ENCODE assay signal across 8 mouse cellular contexts in the genomic region with DNA sequence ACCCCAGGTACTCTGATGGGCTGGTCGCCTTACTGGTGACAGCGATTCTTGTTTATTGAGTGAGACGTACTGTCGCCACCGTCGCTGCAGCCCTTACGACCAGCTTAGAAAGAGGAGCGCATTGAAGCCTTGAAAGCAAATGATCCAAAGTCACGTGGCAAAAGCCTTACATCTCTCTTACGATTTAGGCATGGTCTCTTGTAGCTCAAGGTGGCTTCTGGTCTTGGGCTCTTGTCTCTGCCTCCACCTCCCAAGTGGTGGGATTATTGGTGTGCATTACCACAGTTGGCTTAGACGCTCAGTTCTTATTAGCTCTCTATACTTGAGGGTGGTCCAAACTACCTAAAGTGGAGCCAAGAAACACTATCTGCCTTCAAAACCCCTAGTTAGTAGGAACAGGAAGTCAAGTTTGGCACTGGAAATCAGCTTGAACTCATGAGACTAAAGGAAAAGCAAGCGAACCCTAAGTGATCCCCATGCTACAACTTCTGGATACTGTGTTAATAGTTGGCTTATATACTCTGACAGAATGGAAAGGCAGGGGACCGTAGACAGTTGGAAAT. TPM values are rescaled to one million over a fixed set of nuclear protein-coding genes. Genes with fewer than 3 reads are reported as not detected.
DNase-seq lines count a peak whose midpoint lies in the region; ATAC-seq lines count a peak whose summit lies in the region.

No protein-coding gene starts in this region.

- H3K36me3 ChIP-seq in kidney, embryonic 14.5 days (ENCODE audit: control insufficient read depth, insufficient read depth, low read length) = peaks cover 46% of the 10 kb centered on the region
- H3K36me3 ChIP-seq in hindbrain, embryonic 10.5 days = peaks cover 65% of the 10 kb centered on the region
- peaks cover 47% of the 10 kb centered on the region for H3K36me3 ChIP-seq in midbrain, embryonic 12.5 days

- peaks cover 7% of the 10 kb centered on the region; the same call in 1 of the 2 replicates for H3K4me1 ChIP-seq in kidney, embryonic 14.5 days (ENCODE audit: control insufficient read depth, insufficient read depth, low read length)
- H3K4me1 ChIP-seq in hindbrain, embryonic 10.5 days (replicated peaks) = peaks cover 17% of the 10 kb centered on the region
- peaks cover 18% of the 10 kb centered on the region for H3K4me1 ChIP-seq in midbrain, embryonic 12.5 days

- peak overlapping the region; percentile 94 for H3K9ac ChIP-seq in kidney, embryonic 14.5 days (ENCODE audit: low read depth, low read length)
- H3K9ac ChIP-seq in midbrain, embryonic 12.5 days (replicated peaks) = peak overlapping the region; percentile 71

- ATAC-seq in kidney, embryonic 14.5 days (ENCODE audit: low FRiP score, low TSS enrichment) = no peak
- no peak for ATAC-seq in midbrain, embryonic 12.5 days (ENCODE audit: low FRiP score, low read depth)

- no peak for DNase-seq in kidney, postnatal 36 days
- peak; percentile 38 for DNase-seq in MEL-GATA-1-ER (ENCODE audit: extremely low read depth, low read depth)
- DNase-seq in hindbrain, embryonic 10.5 days (ENCODE audit: low spot score) = no peak
- no peak for DNase-seq in yolk sac, embryonic 10.5 days (ENCODE audit: low spot score)
- DNase-seq in ovary, adult 18-20 months (ENCODE audit: low spot score) = no peak
- no peak for DNase-seq in layer of hippocampus, adult 18-20 months (ENCODE audit: low spot score in 2 of 2)

- WGBS in kidney, embryonic 14.5 days = 9% methylated on average over 13 of the region's 13 CpGs
- WGBS in hindbrain, embryonic 10.5 days = 11% methylated on average over 13 of the region's 13 CpGs
- 11% methylated on average over 13 of the region's 13 CpGs for WGBS in midbrain, embryonic 12.5 days

- H3K4me2 ChIP-seq in kidney, embryonic 14.5 days (replicated peaks; ENCODE audit: low read depth, low read length) = peak overlapping the region; percentile 65
- peak overlapping the region; percentile 98 for H3K4me2 ChIP-seq in midbrain, embryonic 12.5 days (replicated peaks)

- H3K9me3 ChIP-seq in kidney, embryonic 14.5 days (ENCODE audit: control insufficient read depth, low read length) = no peaks in the 10 kb centered on the region
- no peaks in the 10 kb centered on the region for H3K9me3 ChIP-seq in hindbrain, embryonic 10.5 days
- no peaks in the 10 kb centered on the region for H3K9me3 ChIP-seq in midbrain, embryonic 12.5 days

- no peaks in the 10 kb centered on the region for H3K27me3 ChIP-seq in kidney, embryonic 14.5 days (ENCODE audit: control insufficient read depth, insufficient read depth, low read length)
- H3K27me3 ChIP-seq in hindbrain, embryonic 10.5 days (ENCODE audit: insufficient read depth, poor library complexity, severe bottlenecking) = no peaks in the 10 kb centered on the region
- H3K27me3 ChIP-seq in midbrain, embryonic 12.5 days = no peaks in the 10 kb centered on the region

- peak overlapping the region; percentile 86 for H3K4me3 ChIP-seq in kidney, embryonic 14.5 days (ENCODE audit: low read length)
- peak overlapping the region; percentile 98 for H3K4me3 ChIP-seq in hindbrain, embryonic 10.5 days
- H3K4me3 ChIP-seq in midbrain, embryonic 12.5 days = peak overlapping the region; percentile 82

- H3K27ac ChIP-seq in kidney, embryonic 14.5 days (ENCODE audit: low read depth, low read length) = no peak overlapping the region
- H3K27ac ChIP-seq in hindbrain, embryonic 10.5 days = peak overlapping the region; percentile 93
- H3K27ac ChIP-seq in midbrain, embryonic 12.5 days (replicated peaks) = 0 out of 2 replicates have a peak overlapping the region, but pooled peaks have one; percentile 44

RNA-seq across cellular contexts. Expression of gene Nup214, which starts 0.7 kb away (rescaled TPM):
- 79.4 and 97.4 TPM in 2 replicates for polyA plus RNA-seq in kidney, embryonic 14.5 days (2014; fragmentation: Nextera tagmentation; extraction: Ambion mirVana)
- 99.3 and 109 TPM in 2 replicates for polyA plus RNA-seq in hindbrain, embryonic 10.5 days (2016; fragmentation: Nextera tagmentation; extraction: Ambion mirVana)
- 87.2 and 88.7 TPM in 2 replicates for polyA plus RNA-seq in midbrain, embryonic 12.5 days (2016; fragmentation: Nextera tagmentation; extraction: Ambion mirVana)
- total RNA-seq in layer of hippocampus, adult 18-20 months (2021) = 10 to 100 TPM; 54.3 to 59.0 TPM

RNA-seq across cellular contexts. Expression of gene Aif1l, which starts 25.0 kb away (rescaled TPM):
- 55.8 and 72.1 TPM in 2 replicates for polyA plus RNA-seq in kidney, embryonic 14.5 days (2014; fragmentation: Nextera tagmentation; extraction: Ambion mirVana)
- 47.3 and 71.6 TPM in 2 replicates for polyA plus RNA-seq in hindbrain, embryonic 10.5 days (2016; fragmentation: Nextera tagmentation; extraction: Ambion mirVana)
- 41.4 and 51.4 TPM in 2 replicates for polyA plus RNA-seq in midbrain, embryonic 12.5 days (2016; fragmentation: Nextera tagmentation; extraction: Ambion mirVana)
- total RNA-seq in layer of hippocampus, adult 18-20 months (2021) = 1 to 10 TPM; 8.0 to 9.2 TPM
